Mouse (Mus musculus): ENCODE data around the gene Gja8.
A peak's percentile ranks its signal among the peaks of the same experiment; 100 is the strongest.

Gene Gja8

DNA sequence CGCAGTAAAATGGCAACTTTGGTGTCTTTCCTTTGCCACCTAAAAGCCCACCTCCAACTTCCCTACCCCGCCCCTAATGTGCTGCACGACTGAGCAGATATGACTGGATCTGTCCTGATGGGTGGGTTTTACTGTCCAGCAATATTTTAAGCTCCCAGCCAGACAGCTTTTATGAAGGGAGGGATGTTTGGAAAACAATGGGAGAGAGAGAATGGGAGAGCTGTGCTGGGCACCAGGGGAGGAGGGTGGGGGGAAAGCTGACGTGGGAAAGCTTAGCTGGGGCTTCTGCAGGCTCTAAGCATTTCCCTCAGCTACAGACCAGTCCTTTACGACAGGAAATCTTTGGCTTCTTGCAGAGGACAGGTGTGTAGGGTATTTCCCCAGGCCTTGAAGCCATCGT is at the start of gene Gja8:
Gene Gja8 (minus strand): TSS at position 101 of the 400 bp plus-strand sequence.
- DNase-seq (ENCODE audit: low spot score in 2 of 2): no peak

DNA sequence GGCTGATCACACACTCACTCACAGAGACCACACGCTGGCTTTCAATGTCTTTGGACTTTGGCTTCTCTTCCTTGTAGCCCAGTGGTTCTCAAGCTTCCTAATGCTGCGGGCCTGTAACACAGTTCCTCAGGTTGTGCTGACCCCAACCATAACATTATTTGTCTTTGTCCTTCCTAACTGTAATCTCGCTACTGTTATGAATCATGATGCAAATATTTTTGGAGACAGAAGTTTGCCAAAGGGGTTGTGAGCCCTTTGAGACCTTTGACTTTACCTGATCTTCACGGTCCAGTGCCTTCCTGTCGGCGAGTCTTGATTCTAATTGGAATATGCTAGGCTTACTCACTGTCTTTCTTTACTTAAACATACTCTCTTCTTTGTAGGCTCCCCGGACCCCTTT is 48.6 kb upstream of the Gja8 start:
- no peak for DNase-seq (ENCODE audit: low spot score in 2 of 2)

DNA sequence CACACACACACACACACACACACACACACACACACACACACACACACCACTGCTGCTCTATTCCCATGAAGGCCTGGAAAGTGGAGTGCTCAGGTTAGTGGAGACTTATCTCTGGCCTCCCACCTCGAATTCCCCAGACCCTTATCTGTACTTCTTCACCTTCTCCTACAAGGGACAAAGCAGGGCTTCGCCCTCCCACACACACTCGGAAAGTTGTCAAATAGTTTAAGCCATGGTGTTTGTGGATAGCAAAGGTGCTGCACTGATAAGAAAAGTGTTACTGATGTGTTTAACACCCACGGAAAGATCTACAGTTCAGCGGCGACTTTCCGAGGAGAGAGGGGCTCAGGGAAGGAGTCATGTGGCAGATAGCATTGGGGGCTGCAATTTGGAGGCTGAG is 45.2 kb upstream of the Gja8 start:
- DNase-seq (ENCODE audit: low spot score in 2 of 2): no peak

GRCm38 (mm10) chr3:96963088-96964034 is 37.5 kb upstream of the Gja8 start:
- no peak for DNase-seq (ENCODE audit: low spot score in 2 of 2)

GRCm38 (mm10) chr3:96960597-96960996 is 34.8 kb upstream of the Gja8 start:
- no peak for DNase-seq (ENCODE audit: low spot score in 2 of 2)

DNA sequence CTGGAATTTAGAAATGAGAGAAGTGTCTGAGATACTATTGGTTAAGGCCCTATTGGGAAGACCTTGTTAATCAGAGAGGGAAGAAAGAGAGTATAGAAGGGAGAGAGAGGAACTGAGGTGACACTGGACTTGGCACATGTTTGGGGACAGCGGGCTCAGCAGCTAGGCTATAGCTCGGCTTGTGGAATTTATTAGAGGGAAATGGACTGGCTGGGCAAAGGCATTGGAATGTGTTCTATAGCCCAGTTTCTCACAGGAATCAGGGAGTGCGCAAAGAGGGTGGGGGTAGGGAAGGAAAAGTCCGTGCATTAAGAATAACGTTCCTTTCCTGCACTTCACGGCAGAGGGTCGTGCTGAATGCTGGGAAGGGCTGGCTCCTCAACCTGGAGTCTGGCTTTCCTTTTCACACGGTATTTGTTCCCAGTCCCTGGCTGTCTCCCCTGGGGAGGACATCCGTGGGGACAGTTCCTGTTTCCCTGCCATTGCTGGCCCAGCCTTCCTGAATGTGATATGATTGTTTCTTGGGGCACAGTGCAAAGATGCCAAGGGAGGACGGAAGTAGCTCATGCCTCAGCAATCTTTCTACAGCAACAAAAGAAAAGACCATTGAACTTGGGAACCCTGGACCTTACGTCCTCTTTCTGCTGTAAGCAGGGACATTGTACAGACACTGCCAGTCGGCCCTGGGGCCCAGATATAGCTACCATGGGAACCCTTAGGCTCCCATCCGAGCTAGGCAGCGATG is 27.8 kb upstream of the Gja8 start:
- no peak for DNase-seq (ENCODE audit: low spot score in 2 of 2)

DNA sequence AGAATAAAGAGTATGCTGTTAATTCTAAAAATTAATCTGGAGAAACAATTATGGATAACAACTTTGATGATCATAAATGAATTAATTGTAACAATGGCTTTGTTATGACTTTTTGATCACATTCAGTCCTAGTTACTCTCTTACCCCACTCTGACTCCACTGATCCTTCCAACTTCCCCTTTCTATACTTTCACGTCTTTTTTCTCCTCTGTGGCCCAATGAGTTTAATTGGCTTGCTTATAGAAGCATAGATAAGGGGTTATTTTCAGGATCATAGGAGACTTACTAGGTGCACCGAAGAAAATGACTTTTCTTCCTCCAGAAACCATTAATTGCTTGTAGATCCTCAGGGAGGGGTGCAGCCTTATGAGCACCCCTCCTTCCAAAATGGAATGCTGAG is 16.9 kb upstream of the Gja8 start:
- no peak for DNase-seq (ENCODE audit: low spot score in 2 of 2)

DNA sequence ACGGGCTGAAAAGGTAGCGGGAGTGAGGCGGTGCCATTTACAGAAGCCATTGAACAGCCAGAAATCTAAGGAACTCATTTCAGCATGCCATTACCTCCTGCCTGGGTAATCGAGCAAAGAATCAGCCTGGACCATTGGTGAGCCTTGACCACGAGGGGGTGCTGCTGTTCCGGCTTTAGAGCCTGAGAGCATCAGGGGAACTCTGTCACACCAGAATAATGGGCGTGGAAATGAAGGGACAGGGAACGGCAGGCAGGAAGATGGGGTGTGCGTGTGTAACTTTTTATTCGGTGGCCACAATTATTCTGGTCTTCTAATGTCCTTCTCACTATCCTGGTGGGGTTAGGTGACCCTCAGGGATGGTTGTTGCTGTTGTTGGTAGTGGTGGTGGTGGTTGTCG is 12.9 kb upstream of the Gja8 start:
- DNase-seq (ENCODE audit: low spot score in 2 of 2): peak; percentile 58 to 64

DNA sequence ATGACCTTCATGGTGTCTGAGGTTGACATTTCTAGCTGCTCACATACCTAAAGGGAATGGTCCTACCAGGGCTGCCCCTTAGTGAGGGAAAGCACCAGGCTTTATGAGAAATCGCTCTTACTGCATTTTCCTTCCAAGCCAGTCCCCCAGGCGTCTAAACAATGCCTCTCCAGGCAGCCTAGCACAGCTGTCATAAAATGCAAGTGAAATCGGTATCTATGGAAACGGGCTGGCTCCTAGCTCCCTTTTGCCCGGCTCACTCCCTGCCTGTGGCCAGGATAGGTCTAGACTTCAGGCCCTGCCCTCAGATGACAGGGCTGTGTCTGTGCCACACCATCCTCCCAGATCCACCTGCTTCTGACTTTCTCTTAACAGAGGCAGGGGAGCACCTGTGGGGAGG is 11.8 kb upstream of the Gja8 start:
- no peak for DNase-seq (ENCODE audit: low spot score in 2 of 2)

GRCm38 (mm10) chr3:96936241-96936640 is 10.4 kb upstream of the Gja8 start:
- DNase-seq (ENCODE audit: low spot score in 2 of 2): no peak

- no peak for DNase-seq (ENCODE audit: low spot score in 2 of 2)
Measured at GRCm38 (mm10) chr3:96931261-96931681, 5.5 kb upstream of the Gja8 start.

- DNase-seq (ENCODE audit: low spot score in 2 of 2): no peak
Measured at GRCm38 (mm10) chr3:96924631-96925030, 1.2 kb downstream of the Gja8 start.

- DNase-seq (ENCODE audit: low spot score in 2 of 2): no peak
Measured at GRCm38 (mm10) chr3:96920991-96921390, 4.8 kb downstream of the Gja8 start.

DNA sequence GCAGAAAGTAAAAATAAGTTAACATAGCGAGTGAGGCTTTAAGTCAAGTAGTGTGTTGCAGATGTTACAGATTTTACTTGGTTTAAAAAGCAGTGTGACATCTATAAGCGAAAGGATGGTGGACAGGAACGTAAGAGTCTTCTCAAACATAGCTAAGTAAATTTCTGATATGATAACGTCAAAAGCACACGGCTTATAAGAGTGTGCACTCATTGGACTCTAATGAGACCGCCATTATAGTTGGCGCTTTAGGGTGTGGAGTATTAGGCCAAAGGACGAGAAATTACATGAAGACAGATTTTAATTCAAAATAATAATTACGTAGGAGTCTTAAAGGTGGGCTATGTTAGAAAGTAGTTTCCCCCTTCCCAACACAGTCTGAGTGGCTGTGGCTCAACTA is 20.2 kb downstream of the Gja8 start:
- no peak for DNase-seq (ENCODE audit: low spot score in 2 of 2)

DNA sequence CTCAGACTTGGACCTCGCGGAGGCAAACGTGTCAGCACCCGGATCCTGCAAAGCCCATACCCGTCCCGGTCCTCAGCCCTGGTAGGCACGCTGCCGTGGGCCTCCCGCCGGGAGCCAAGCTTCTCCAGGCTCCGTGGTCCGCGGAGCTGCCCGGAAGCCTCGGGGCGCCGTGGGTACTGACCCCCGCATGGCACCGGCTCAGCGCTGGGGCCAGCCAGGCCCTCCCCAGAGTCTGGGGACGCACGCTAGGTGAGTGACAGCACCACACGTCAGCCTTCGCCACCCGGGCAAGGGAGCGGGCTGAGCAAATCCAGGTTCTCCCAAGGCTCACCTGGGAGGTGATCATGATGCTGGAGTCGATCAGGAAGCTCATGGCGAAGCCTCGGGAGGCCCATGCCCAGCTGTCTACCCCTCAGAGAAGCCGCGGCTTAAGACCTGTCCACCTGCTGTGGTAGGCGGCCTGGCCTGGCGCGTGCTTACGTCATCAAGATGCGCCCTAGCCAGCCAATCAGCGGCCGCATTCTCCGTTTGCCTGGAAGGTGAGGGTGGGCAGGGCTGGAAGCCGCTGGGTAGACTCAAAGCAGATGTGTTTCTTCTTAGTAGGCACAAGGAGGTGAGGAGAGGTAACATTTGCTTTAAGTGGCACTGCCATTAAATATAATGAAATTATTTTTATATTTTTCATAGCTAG is 20.8 kb downstream of the Gja8 start, which contains the start of gene Gpr89:
Gene Gpr89 (minus strand): TSS at position 496 of the 691 bp plus-strand sequence.
- DNase-seq (ENCODE audit: low spot score in 2 of 2): peak; percentile 91

- DNase-seq (ENCODE audit: low spot score in 2 of 2): no peak
Measured at GRCm38 (mm10) chr3:96904393-96904792, 21.4 kb downstream of the Gja8 start, which contains the start of gene Gja5. TSS of gene Gja5 (plus strand) at chr3:96904693.

GRCm38 (mm10) chr3:96902336-96902999 is 23.4 kb downstream of the Gja8 start:
- no peak for DNase-seq (ENCODE audit: low spot score in 2 of 2)

GRCm38 (mm10) chr3:96883690-96884089 is 42.1 kb downstream of the Gja8 start:
- no peak for DNase-seq (ENCODE audit: low spot score in 2 of 2)

GRCm38 (mm10) chr3:96882061-96882849 is 43.6 kb downstream of the Gja8 start:
- no peak for DNase-seq (ENCODE audit: low spot score in 2 of 2)

GRCm38 (mm10) chr3:96881557-96881956 is 44.3 kb downstream of the Gja8 start:
- DNase-seq (ENCODE audit: low spot score in 2 of 2): no peak

DNA sequence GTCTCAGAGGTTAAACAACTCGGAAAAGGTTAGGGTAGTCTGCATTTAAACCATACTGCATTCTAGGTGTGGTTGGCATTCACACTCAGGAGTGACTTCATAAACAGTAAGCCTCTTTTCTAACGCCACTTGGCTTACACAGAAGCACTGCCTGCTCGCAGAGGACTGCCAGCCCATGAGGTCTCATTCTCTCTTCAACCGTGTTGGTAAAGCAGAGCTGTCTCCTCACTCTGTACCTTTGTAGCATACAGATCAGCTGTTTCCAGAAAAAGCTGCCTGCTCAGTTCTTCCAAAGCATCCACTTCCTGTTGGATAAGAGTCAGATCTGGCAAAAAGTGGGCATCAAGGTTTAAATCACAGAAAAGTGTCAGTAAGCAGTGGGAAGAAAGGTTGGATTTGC is 45.4 kb downstream of the Gja8 start:
- DNase-seq (ENCODE audit: low spot score in 2 of 2): no peak
